Mouse (Mus musculus) intestine, embryonic 14.5 days (tissue): ENCODE measurements around the gene Zzz3. TPM values are rescaled to one million over a fixed set of nuclear protein-coding genes. Genes with fewer than 3 reads are reported as not detected.

Source experiments
- ATAC-seq: fragments of 200-750 bp; cut with Nextera tagmentation; replicated peaks from 2 replicates; pipeline ENCODE4 v1.8.0; 2017; ENCODE audit warnings: low read depth, moderate number of reproducible peaks, moderate TSS enrichment, moderate library complexity; ENCODE audit not compliant: low FRiP score, low TSS enrichment
- DNase-seq: peaks from one replicate; pipeline ENCODE4 v3.0.0-alpha.2; 2018; ENCODE audit warnings: low spot score
- H3K27ac ChIP-seq: fragments of 300-500 bp; sonication (generic); 2 replicates; pipeline ENCODE4 v1.5.1; 2014; ENCODE audit warnings: low read depth, mild to moderate bottlenecking, control low read depth
- H3K27me3 ChIP-seq: fragments of 300-500 bp; sonication (generic); replicated peaks from 2 replicates; pipeline ENCODE4 v1.6.1; 2014; ENCODE audit warnings: low read length, control low read depth; ENCODE audit not compliant: control insufficient read depth, insufficient read depth
- H3K36me3 ChIP-seq: fragments of 300-500 bp; sonication (generic); 2 replicates; pipeline ENCODE4 v1.6.1; 2014; ENCODE audit warnings: low read length, control low read depth; ENCODE audit not compliant: control insufficient read depth, insufficient read depth
- H3K4me1 ChIP-seq: fragments of 300-500 bp; sonication (generic); replicated peaks from 2 replicates; pipeline ENCODE4 v1.6.1; 2014; ENCODE audit warnings: low read length, control low read depth, mixed read lengths; ENCODE audit not compliant: control insufficient read depth, insufficient read depth
- H3K4me2 ChIP-seq: fragments of 300-500 bp; sonication (generic); 2 replicates; pipeline ENCODE4 v1.6.1; 2014; ENCODE audit warnings: low read length
- H3K4me3 ChIP-seq: fragments of 300-500 bp; sonication (generic); 2 replicates; pipeline ENCODE4 v1.5.1; 2014; ENCODE audit warnings: low read depth, low read length, control low read depth, mixed read lengths
- H3K9ac ChIP-seq: fragments of 300-500 bp; sonication (generic); 2 replicates; pipeline ENCODE4 v1.6.1; 2014; ENCODE audit warnings: mild to moderate bottlenecking, low read length
- H3K9me3 ChIP-seq: fragments of 300-500 bp; sonication (generic); 2 replicates; pipeline ENCODE4 v1.6.1; 2016; ENCODE audit warnings: low read length, control low read depth; ENCODE audit not compliant: control insufficient read depth
- WGBS: fragments of 180-500 bp; shearing (Covaris S2); extraction: QIAGEN DNeasy Blood & Tissue Kit; methylation state at CpG from one replicate; pipeline ENCODE4 v1.1.7; 2014; 5-methylcytosine and 5-hydroxymethylcytosine counted together
- polyA plus RNA-seq: library from polyadenylated mRNA; unstranded; fragments of >200 nt; fragmentation: Nextera tagmentation; extraction: Ambion mirVana; gene quantifications from 2 replicates; pipeline ENCODE4 v1.2.1, GENCODE M21; 2014

The Zzz3 gene
- polyA plus RNA-seq, 1 experiment from 2014 or later, result 59.9 TPM

DNA sequence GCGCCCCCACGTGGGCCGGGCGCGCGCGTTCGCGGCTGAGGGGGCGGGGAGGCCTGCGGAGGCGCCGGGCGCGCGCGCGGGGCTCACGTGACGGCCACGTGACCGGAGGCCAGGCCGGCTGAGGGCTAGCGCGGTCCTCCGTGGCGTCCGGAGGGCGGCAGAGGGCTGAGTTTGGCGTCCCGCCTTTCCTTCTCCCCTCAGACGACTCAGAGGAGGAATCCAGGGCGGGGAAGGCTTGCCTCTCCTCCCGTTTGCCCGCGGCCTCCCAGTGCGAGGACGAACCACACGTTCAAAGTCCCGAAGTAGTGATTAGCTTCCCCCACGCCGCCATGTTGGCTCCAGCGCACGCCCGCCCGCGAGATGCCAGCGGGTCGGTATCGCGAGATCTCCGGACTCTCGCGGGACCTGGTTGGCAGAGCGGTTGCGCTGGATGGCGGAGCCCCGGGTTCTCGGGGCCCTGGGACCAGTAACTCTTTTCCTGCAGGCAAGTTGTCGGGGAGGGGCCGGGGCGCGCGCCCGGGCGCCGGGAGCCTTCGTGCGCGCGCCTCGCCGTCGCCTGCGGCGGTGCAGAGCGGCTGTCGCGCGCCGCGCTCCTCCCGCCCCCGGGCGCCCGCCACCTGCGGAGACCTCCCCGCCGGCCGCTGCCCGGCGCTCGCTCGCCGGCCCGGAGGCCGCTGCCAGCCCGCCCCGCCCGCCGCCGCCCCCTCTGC, 1.2 kb downstream of the Zzz3 start:
- H3K4me1 ChIP-seq, result peaks cover 29% of the 10 kb centered on the region
- DNase-seq (peak; percentile 99), ATAC-seq (peak; percentile 90)
- H3K9ac ChIP-seq, result peak overlapping the region; percentile 79
- peak overlapping the region; percentile 77 for H3K4me3 ChIP-seq
- H3K27me3 ChIP-seq, result no peaks in the 10 kb centered on the region
- peak overlapping the region; percentile 64 for H3K4me2 ChIP-seq
- no peaks in the 10 kb centered on the region for H3K9me3 ChIP-seq
- under 1% methylated on average over 98 of the region's 102 CpGs for WGBS
- H3K27ac ChIP-seq, result peak overlapping the region; percentile 96
- peaks cover 23% of the 10 kb centered on the region; the same call in 1 of the 2 replicates for H3K36me3 ChIP-seq

GRCm38 (mm10) chr3:152396988-152397314, 1.7 kb downstream of the Zzz3 start:
- peak overlapping the region; percentile 77 for H3K4me3 ChIP-seq
- H3K36me3 ChIP-seq, result peaks cover 18% of the 10 kb centered on the region; the same call in 1 of the 2 replicates
- H3K4me1 ChIP-seq, result peaks cover 29% of the 10 kb centered on the region
- H3K9ac ChIP-seq, result peak overlapping the region; percentile 79
- peak overlapping the region; percentile 64 for H3K4me2 ChIP-seq
- ATAC-seq, result no peak
- DNase-seq, result peak; percentile 75
- H3K9me3 ChIP-seq, result no peaks in the 10 kb centered on the region
- peak overlapping the region; percentile 96 for H3K27ac ChIP-seq
- H3K27me3 ChIP-seq, result no peaks in the 10 kb centered on the region
- under 1% methylated on average over 10 of the region's 10 CpGs for WGBS

GRCm38 (mm10) chr3:152397335-152397940, 2.2 kb downstream of the Zzz3 start:
- no peak for DNase-seq
- H3K9me3 ChIP-seq, result no peaks in the 10 kb centered on the region
- H3K36me3 ChIP-seq, result peaks cover 13% of the 10 kb centered on the region; the same call in 1 of the 2 replicates
- H3K27me3 ChIP-seq, result no peaks in the 10 kb centered on the region
- peak overlapping the region; percentile 64 for H3K4me2 ChIP-seq
- no peak for ATAC-seq
- peaks cover 29% of the 10 kb centered on the region for H3K4me1 ChIP-seq
- peak overlapping the region; percentile 96 for H3K27ac ChIP-seq
- 51% methylated on average over 9 of the region's 9 CpGs for WGBS
- H3K4me3 ChIP-seq, result peak overlapping the region; percentile 77
- H3K9ac ChIP-seq, result peak overlapping the region; percentile 79

GRCm38 (mm10) chr3:152400441-152400840, 5.2 kb downstream of the Zzz3 start:
- 79% methylated on average over 5 of the region's 5 CpGs for WGBS
- no peaks in the 10 kb centered on the region for H3K9me3 ChIP-seq
- H3K4me3 ChIP-seq, result no peak overlapping the region
- no peak overlapping the region for H3K27ac ChIP-seq
- no peak overlapping the region for H3K9ac ChIP-seq
- no peak for DNase-seq
- no peak overlapping the region for H3K4me2 ChIP-seq
- no peaks in the 10 kb centered on the region for H3K36me3 ChIP-seq
- no peaks in the 10 kb centered on the region for H3K27me3 ChIP-seq
- no peak for ATAC-seq
- peaks cover 34% of the 10 kb centered on the region for H3K4me1 ChIP-seq

DNA sequence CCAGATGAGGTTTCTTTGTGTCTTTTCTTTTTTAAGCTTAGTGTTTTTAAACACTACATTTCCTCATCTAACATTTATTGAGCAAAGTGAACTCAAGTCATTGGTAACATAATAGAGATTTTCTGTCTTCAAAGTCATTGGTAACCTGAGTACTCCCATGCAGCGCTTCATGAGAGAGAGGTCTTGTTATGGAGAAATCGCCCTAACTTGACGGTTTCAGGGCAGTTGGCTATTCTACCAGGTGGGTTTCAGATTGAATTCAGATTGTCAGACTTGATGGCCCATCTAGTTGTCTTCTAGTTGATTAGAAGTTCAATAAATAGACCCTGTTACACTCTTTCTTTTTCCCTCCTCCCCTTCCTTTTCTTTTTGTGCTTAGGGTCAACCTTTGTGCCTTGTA, 5.6 kb downstream of the Zzz3 start:
- 87% methylated on average over 3 of the region's 3 CpGs for WGBS
- Histone ChIP-seq H3K4me3 (no peak overlapping the region), H3K27me3 (no peaks in the 10 kb centered on the region), H3K27ac (no peak overlapping the region), H3K4me1 (peaks cover 34% of the 10 kb centered on the region), H3K36me3 (no peaks in the 10 kb centered on the region), H3K4me2 (no peak overlapping the region), H3K9ac (no peak overlapping the region), H3K9me3 (no peaks in the 10 kb centered on the region)
- ATAC-seq, result no peak
- DNase-seq, result no peak

- Histone ChIP-seq H3K27ac (no peak overlapping the region), H3K9me3 (no peaks in the 10 kb centered on the region), H3K36me3 (no peaks in the 10 kb centered on the region), H3K4me1 (peaks cover 34% of the 10 kb centered on the region), H3K9ac (no peak overlapping the region), H3K4me3 (no peak overlapping the region), H3K27me3 (no peaks in the 10 kb centered on the region), H3K4me2 (no peak overlapping the region)
- ATAC-seq (no peak), DNase-seq (no peak)
- WGBS, result 72% methylated on average over 7 of the region's 7 CpGs
These were observed 6.8 kb downstream of the Zzz3 start for GRCm38 (mm10) chr3:152401964-152402670.

GRCm38 (mm10) chr3:152402671-152403066, 7.4 kb downstream of the Zzz3 start:
- Histone ChIP-seq H3K4me2 (no peak overlapping the region), H3K27me3 (no peaks in the 10 kb centered on the region), H3K9ac (no peak overlapping the region), H3K27ac (no peak overlapping the region), H3K4me3 (no peak overlapping the region), H3K9me3 (no peaks in the 10 kb centered on the region), H3K4me1 (peaks cover 28% of the 10 kb centered on the region), H3K36me3 (no peaks in the 10 kb centered on the region)
- ATAC-seq (no peak), DNase-seq (no peak)
- WGBS, result 89% methylated on average over 3 of the region's 3 CpGs

GRCm38 (mm10) chr3:152403827-152404226, 8.6 kb downstream of the Zzz3 start:
- Histone ChIP-seq H3K27ac (no peak overlapping the region), H3K27me3 (no peaks in the 10 kb centered on the region), H3K9me3 (no peaks in the 10 kb centered on the region), H3K4me2 (no peak overlapping the region), H3K36me3 (no peaks in the 10 kb centered on the region), H3K9ac (no peak overlapping the region), H3K4me3 (no peak overlapping the region), H3K4me1 (peaks cover 21% of the 10 kb centered on the region)
- no peak for DNase-seq
- ATAC-seq, result no peak
- WGBS, result 66% methylated on average over 2 of the region's 2 CpGs
